Mouse (Mus musculus): Measurements from ENCODE around the gene Tanc2. TPM values are rescaled to one million over a fixed set of nuclear protein-coding genes. Genes with fewer than 3 reads are reported as not detected.
A peak's percentile ranks its signal among the peaks of the same experiment; 100 is the strongest.

Tanc2 gene
- polyA plus RNA-seq, 1 experiment: 0.03 TPM

GRCm38 (mm10) chr11:105936200-105936599 lies 346.4 kb downstream of the Tanc2 start:
- no peak for TF ChIP-seq GATA1 (IDR thresholded peaks at IDR 0.05; ENCODE audit: low read length)
- TF ChIP-seq TAL1 (IDR thresholded peaks at IDR 0.05; ENCODE audit: low read length): no peak
- no peak overlapping the region for H3K4me3 ChIP-seq (replicated peaks)
- H3K4me1 ChIP-seq (ENCODE audit: control insufficient read depth): no peaks in the 10 kb centered on the region
- no peaks in the 10 kb centered on the region for H3K9me3 ChIP-seq (ENCODE audit: control insufficient read depth, low read length)
- no peaks in the 10 kb centered on the region for H3K36me3 ChIP-seq (ENCODE audit: control insufficient read depth)
- H3K27me3 ChIP-seq (ENCODE audit: control insufficient read depth): no peaks in the 10 kb centered on the region; the same call in 1 of the 2 replicates

DNA sequence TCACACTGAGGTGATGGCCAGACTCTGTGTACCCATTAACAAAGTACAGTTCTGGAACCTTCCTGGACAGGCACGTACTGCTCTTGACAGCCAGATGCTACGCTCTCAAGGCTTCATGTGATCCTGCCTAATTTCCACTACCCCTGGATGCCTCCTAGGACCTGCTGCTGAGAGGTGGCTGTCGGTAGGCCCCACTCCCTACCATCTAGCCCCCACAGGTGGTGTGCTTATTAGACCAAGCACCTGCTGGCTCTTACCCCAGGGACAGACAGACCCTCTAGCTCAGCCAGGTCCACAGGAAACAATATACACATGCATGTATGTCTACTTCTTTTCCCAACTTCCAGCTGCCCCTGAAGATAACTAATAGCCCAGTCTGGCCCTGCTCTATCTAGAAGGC lies 347.2 kb downstream of the Tanc2 start:
- H3K4me1 ChIP-seq (ENCODE audit: control insufficient read depth): no peaks in the 10 kb centered on the region; the same call in 1 of the 2 replicates

DNA sequence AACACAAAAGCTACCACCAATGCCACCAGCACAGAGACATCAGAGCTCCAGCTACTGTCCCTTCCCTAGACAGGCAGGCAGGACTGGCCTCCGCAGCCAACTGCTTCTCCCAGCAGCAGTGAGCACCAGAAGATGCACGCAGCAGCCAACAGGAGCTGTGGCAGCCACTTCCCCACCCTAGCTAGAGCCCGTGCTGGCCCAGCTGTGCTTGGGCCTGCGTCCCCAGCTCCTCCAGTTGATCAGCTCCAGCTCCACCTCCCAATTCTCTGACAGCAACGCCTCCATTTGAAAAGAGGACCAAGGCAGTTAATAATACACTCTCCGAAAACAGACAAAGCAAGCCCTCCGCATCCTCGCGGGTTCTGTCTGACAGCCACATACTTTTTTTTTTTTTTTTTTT lies 349.0 kb downstream of the Tanc2 start:
- Histone ChIP-seq H3K4me1 (ENCODE audit: control insufficient read depth) (peaks cover 5% of the 10 kb centered on the region), H3K27me3 (ENCODE audit: control insufficient read depth) (peaks cover 19% of the 10 kb centered on the region), H3K9me3 (ENCODE audit: control insufficient read depth, low read length) (no peaks in the 10 kb centered on the region), H3K4me3 (replicated peaks) (no peak overlapping the region), H3K36me3 (ENCODE audit: control insufficient read depth) (no peaks in the 10 kb centered on the region)
- TF ChIP-seq GATA1 (IDR thresholded peaks at IDR 0.05; ENCODE audit: low read length): no peak

More for the DNA sequence above, 347.2 kb downstream of the Tanc2 start:
- no peaks in the 10 kb centered on the region for H3K9me3 ChIP-seq (ENCODE audit: control insufficient read depth, low read length)
- TF ChIP-seq TAL1 (IDR thresholded peaks at IDR 0.05; ENCODE audit: low read length) (no peak), GATA1 (IDR thresholded peaks at IDR 0.05; ENCODE audit: low read length) (no peak)
- H3K36me3 ChIP-seq (ENCODE audit: control insufficient read depth): no peaks in the 10 kb centered on the region
- H3K4me3 ChIP-seq (replicated peaks): no peak overlapping the region
- peaks cover 3% of the 10 kb centered on the region for H3K27me3 ChIP-seq (ENCODE audit: control insufficient read depth)

- H3K36me3 ChIP-seq (ENCODE audit: control insufficient read depth): no peaks in the 10 kb centered on the region
- H3K27me3 ChIP-seq (ENCODE audit: control insufficient read depth): peaks cover 34% of the 10 kb centered on the region
- no peak for TF ChIP-seq TAL1 (IDR thresholded peaks at IDR 0.05; ENCODE audit: low read length)
- TF ChIP-seq GATA1 (IDR thresholded peaks at IDR 0.05; ENCODE audit: low read length): no peak
- H3K4me3 ChIP-seq (replicated peaks): no peak overlapping the region
- peaks cover 13% of the 10 kb centered on the region for H3K4me1 ChIP-seq (ENCODE audit: control insufficient read depth)
- H3K9me3 ChIP-seq (ENCODE audit: control insufficient read depth, low read length): no peaks in the 10 kb centered on the region
Measured at GRCm38 (mm10) chr11:105941973-105942372, 352.2 kb downstream of the Tanc2 start.

GRCm38 (mm10) chr11:105943133-105944102 lies 353.6 kb downstream of the Tanc2 start:
- Histone ChIP-seq H3K27me3 (ENCODE audit: control insufficient read depth) (peaks cover 34% of the 10 kb centered on the region), H3K4me1 (ENCODE audit: control insufficient read depth) (peaks cover 13% of the 10 kb centered on the region), H3K9me3 (ENCODE audit: control insufficient read depth, low read length) (no peaks in the 10 kb centered on the region), H3K4me3 (replicated peaks) (peak overlapping the region; percentile 64), H3K36me3 (ENCODE audit: control insufficient read depth) (no peaks in the 10 kb centered on the region)
- TF ChIP-seq GATA1 (IDR thresholded peaks at IDR 0.05; ENCODE audit: low read length): no peak
- TF ChIP-seq TAL1 (IDR thresholded peaks at IDR 0.05; ENCODE audit: low read length): no peak

GRCm38 (mm10) chr11:105944126-105944621 lies 354.4 kb downstream of the Tanc2 start:
- TF ChIP-seq GATA1 (IDR thresholded peaks at IDR 0.05; ENCODE audit: low read length): no peak
- peaks cover 34% of the 10 kb centered on the region for H3K27me3 ChIP-seq (ENCODE audit: control insufficient read depth)
- no peaks in the 10 kb centered on the region for H3K9me3 ChIP-seq (ENCODE audit: control insufficient read depth, low read length)
- peak overlapping the region; percentile 64 for H3K4me3 ChIP-seq (replicated peaks)
- H3K4me1 ChIP-seq (ENCODE audit: control insufficient read depth): peaks cover 13% of the 10 kb centered on the region
- no peaks in the 10 kb centered on the region for H3K36me3 ChIP-seq (ENCODE audit: control insufficient read depth)

DNA sequence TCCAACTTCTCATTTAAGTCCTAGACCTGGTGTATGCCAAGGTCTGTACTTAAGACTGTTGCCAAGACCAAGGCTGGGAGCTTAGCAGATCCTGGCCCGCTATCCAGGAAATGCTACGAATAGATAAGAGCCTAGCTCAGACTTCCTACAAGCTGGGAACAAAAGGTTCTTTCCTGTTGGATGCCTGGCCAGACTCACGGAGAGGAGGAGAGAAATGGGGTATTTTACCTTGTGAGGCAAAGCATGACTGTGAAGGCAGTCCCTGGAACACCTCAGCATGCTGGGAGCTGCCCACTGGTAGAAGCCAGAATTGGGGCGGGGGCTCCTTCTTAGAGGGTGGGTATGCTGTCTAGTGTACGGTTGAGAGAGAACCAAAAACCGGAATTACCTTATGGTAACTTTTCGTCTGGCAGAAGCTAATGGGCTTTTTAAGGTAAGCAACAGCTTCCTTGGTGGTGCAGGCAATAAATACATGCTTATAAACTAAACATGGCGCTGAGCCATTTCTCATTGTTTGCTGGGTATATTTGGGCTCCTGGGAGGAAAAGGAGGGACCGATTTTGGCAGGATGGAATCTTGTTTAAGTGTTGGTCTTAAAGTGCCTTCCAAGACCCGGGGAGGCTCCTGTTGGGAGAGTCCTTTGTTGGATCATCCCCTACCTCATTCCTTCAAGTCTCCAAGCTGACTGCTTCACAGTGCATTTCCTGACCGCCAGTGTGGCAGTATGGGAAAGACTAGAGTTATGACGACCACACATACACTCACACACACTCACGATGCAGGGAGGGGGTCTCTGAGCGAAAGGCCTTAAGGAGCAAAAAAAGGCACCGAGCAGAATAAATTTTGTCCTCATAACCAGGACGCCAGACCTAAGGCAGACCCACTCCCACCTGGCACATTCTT lies 355.2 kb downstream of the Tanc2 start:
- no peak for TF ChIP-seq TAL1 (IDR thresholded peaks at IDR 0.05; ENCODE audit: low read length)
- TF ChIP-seq GATA1 (IDR thresholded peaks at IDR 0.05; ENCODE audit: low read length): no peak
- Histone ChIP-seq H3K4me1 (ENCODE audit: control insufficient read depth) (peaks cover 13% of the 10 kb centered on the region), H3K9me3 (ENCODE audit: control insufficient read depth, low read length) (no peaks in the 10 kb centered on the region), H3K27me3 (ENCODE audit: control insufficient read depth) (peaks cover 34% of the 10 kb centered on the region), H3K4me3 (replicated peaks) (no peak overlapping the region), H3K36me3 (ENCODE audit: control insufficient read depth) (no peaks in the 10 kb centered on the region)

- H3K9me3 ChIP-seq (ENCODE audit: control insufficient read depth, low read length): no peaks in the 10 kb centered on the region
- peaks cover 34% of the 10 kb centered on the region for H3K27me3 ChIP-seq (ENCODE audit: control insufficient read depth)
- TF ChIP-seq GATA1 (IDR thresholded peaks at IDR 0.05; ENCODE audit: low read length) (no peak), TAL1 (IDR thresholded peaks at IDR 0.05; ENCODE audit: low read length) (no peak)
- H3K36me3 ChIP-seq (ENCODE audit: control insufficient read depth): no peaks in the 10 kb centered on the region
- peaks cover 13% of the 10 kb centered on the region for H3K4me1 ChIP-seq (ENCODE audit: control insufficient read depth)
- H3K4me3 ChIP-seq (replicated peaks): no peak overlapping the region
Measured at GRCm38 (mm10) chr11:105946694-105947154, 356.9 kb downstream of the Tanc2 start.

All from erythroblast, embryonic 14.5 days (primary cell).